Mouse (Mus musculus) bone marrow macrophage, adult 2 months (primary cell): ENCODE measurements around the gene Tsc22d1. TPM values are rescaled to one million over a fixed set of nuclear protein-coding genes. Genes with fewer than 3 reads are reported as not detected.

ENCODE experiments used
- H3K27ac ChIP-seq: 2 replicates; pipeline ENCODE4 v1.5.1; 2012; ENCODE audit warnings: low read depth, low read length; ENCODE audit not compliant: insufficient read depth
- H3K4me1 ChIP-seq: 2 replicates; pipeline ENCODE4 v1.6.1; 2012; ENCODE audit warnings: low read length; ENCODE audit not compliant: control insufficient read depth, insufficient read depth
- H3K4me3 ChIP-seq: 2 replicates; pipeline ENCODE4 v1.5.1; 2012; ENCODE audit warnings: mild to moderate bottlenecking, low read length, moderate library complexity; ENCODE audit not compliant: insufficient read depth
- CTCF ChIP-seq: IDR thresholded peaks from 2 replicates; pipeline ENCODE4 v1.5.1; 2012; ENCODE audit warnings: low read depth, mild to moderate bottlenecking, low read length, moderate library complexity
- POLR2A ChIP-seq: IDR thresholded peaks from 2 replicates; pipeline ENCODE4 v1.6.1; 2012; ENCODE audit warnings: mild to moderate bottlenecking, low read depth, low read length, borderline replicate concordance
- polyA plus RNA-seq: library from polyadenylated mRNA; stranded (reverse); fragments of >200 nt; gene quantifications from 2 replicates; pipeline ENCODE4 v1.2.4, GENCODE M21; 2012; ENCODE audit not compliant: missing spikeins, insufficient read depth, insufficient read length

The Tsc22d1 gene
- polyA plus RNA-seq, 1 experiment, result 32.1 TPM

- Histone ChIP-seq H3K4me3 (peak overlapping the region; percentile 81), H3K4me1 (peaks cover 29% of the 10 kb centered on the region), H3K27ac (peak overlapping the region; percentile 76)
- no peak for TF ChIP-seq CTCF
- TF ChIP-seq POLR2A, result no peak
These were observed 469 bp upstream of the Tsc22d1 start for GRCm38 (mm10) chr14:76414122-76414861.

DNA sequence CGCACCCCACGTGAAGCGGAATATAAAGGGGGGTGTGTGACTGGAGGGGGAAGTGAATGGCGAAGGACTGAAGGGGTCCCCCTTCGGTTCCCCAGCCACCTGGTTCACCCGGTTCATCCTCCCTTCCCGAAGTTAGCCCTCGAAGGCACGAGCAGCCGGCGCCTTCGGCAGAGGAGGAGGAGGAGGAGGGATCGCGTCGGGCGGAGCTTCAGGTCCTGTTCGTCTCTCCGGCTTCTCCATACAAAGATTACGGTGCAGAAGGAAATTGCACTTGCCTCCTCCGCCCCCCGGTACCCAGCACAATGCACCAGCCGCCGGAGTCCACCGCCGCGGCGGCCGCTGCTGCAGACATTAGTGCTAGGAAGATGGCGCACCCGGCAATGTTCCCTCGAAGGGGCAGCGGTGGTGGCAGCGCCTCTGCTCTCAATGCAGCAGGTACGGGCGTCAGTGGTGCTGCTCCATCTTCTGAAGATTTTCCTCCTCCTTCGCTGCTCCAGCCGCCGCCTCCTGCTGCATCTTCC is 1.1 kb downstream of the Tsc22d1 start:
- peaks cover 32% of the 10 kb centered on the region for H3K4me1 ChIP-seq
- peak overlapping the region; percentile 81 for H3K4me3 ChIP-seq
- TF ChIP-seq CTCF, result no peak
- no peak for TF ChIP-seq POLR2A
- peak overlapping the region; percentile 35; the same call in 1 of the 2 replicates for H3K27ac ChIP-seq

DNA sequence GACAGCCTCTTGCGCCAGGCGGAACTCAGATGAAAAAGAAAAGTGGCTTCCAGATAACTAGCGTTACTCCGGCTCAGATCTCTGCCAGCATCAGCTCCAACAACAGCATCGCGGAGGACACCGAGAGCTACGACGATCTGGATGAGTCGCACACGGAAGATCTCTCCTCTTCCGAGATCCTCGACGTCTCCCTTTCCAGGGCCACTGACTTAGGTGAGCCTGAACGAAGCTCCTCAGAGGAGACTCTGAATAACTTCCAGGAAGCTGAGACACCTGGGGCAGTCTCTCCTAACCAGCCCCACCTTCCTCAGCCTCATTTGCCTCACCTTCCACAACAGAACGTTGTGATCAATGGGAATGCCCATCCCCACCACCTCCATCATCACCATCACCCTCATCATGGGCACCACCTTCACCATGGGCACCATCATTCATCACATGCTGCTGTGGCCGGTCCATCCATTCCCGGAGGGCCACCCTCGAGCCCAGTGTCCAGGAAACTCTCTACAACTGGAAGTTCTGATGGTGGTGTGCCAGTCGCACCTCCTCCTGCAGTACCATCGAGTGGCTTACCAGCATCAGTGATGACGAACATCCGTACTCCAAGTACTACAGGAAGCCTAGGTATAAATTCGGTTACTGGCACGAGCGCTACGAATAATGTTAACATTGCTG is 1.7 kb downstream of the Tsc22d1 start:
- H3K4me3 ChIP-seq, result peak overlapping the region; percentile 81

DNA sequence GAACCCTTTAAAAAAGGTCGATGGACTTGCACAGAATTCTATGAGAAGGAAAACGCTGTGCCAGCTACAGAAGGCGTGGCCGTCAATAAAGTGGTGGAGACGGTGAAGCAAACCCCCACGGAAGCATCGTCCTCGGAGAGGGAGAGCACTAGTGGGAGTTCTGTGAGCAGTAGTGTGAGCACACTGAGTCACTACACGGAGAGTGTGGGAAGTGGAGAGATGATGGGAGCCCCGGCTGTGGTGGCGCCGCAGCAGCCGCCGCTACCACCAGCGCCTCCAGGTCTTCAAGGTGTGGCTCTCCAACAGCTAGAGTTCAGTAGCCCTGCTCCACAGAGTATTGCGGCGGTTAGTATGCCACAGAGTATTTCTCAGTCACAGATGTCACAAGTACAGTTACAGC is 2.6 kb downstream of the Tsc22d1 start:
- Histone ChIP-seq H3K4me3 (no peak overlapping the region), H3K27ac (no peak overlapping the region), H3K4me1 (peaks cover 22% of the 10 kb centered on the region)
- TF ChIP-seq POLR2A (no peak), CTCF (no peak)

More for the DNA sequence above, 1.7 kb downstream of the Tsc22d1 start:
- Histone ChIP-seq H3K27ac (no peak overlapping the region), H3K4me1 (peaks cover 30% of the 10 kb centered on the region)
- no peak for TF ChIP-seq CTCF
- TF ChIP-seq POLR2A, result no peak

DNA sequence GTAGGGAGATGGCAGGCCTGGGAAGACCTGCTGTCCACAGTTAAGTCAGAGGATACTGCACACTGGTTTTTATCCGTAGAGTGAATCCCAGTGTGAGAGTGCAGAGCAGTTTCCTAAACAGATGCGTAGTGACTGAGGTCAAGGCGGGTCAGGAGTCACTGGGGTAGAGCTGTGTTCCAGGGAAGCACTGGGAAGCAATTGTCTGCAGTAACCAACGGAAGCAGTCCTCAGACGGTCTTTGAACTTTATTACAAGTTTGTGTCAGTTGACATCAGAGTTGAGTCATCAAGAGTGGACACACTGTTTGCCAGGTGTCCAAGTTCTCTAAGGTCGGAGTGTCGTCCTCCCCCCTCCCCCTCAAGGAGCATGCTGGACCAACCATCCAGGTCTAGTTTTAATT is 6.0 kb downstream of the Tsc22d1 start:
- TF ChIP-seq POLR2A (no peak), CTCF (no peak)
- Histone ChIP-seq H3K4me3 (no peak overlapping the region), H3K4me1 (peaks cover 10% of the 10 kb centered on the region), H3K27ac (no peak overlapping the region)

DNA sequence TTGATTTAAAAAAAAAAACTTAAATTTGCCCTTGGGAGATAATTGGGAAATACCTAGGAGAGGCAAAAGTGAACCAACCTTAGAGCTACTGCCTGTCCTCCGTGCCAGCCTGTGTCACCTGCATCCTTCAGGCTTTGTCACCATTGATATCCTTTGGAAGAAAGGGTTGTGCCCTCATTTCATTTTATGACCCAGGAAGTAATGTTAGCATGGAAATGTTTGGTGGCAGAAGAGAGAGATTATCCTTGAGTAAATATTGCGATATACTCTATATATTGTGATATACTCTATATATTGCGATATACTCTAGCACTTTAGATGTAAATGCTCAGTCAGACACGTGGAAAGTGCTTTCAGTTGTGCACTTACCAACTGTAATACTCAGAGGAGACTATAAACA is 6.4 kb downstream of the Tsc22d1 start:
- Histone ChIP-seq H3K27ac (no peak overlapping the region), H3K4me3 (no peak overlapping the region), H3K4me1 (peaks cover 10% of the 10 kb centered on the region)
- TF ChIP-seq CTCF (no peak), POLR2A (no peak)

- H3K27ac ChIP-seq, result no peak overlapping the region
- no peak for TF ChIP-seq CTCF
- TF ChIP-seq POLR2A, result no peak
- peaks cover 25% of the 10 kb centered on the region for H3K4me1 ChIP-seq
- H3K4me3 ChIP-seq, result no peak overlapping the region
These were observed 10.7 kb downstream of the Tsc22d1 start for GRCm38 (mm10) chr14:76425422-76425821.

DNA sequence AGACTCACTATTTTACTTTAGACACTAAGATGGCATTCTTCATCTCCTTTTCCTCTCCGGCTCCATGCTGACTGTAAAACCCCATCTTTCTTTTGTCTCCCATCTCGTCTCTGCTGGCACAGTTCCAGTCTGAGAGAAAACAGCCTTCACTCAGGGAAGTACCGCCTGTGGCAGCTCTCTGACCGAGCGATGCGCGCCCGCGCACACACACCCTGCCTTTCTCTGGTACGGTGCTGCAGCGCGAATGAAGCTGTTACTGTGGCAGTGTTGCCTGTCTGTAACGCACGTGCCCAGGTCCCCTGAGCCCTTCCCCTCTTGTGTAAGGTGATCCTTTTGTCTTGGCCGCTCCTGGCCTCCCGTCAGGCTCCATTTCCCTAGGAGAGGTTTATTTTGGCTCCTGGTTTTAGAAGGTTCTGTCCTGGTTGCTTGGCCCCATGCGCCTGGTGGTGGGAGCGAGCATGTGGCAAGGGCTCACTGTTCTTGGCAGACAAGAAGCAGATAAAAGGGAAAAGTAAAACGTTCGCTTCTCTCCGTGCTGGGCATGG is 11.3 kb downstream of the Tsc22d1 start:
- TF ChIP-seq POLR2A (no peak), CTCF (no peak)
- Histone ChIP-seq H3K4me1 (peaks cover 20% of the 10 kb centered on the region), H3K27ac (no peak overlapping the region), H3K4me3 (no peak overlapping the region)

GRCm38 (mm10) chr14:76428855-76429254 is 14.1 kb downstream of the Tsc22d1 start:
- Histone ChIP-seq H3K4me3 (no peak overlapping the region), H3K27ac (peak overlapping the region; percentile 65), H3K4me1 (peaks cover 20% of the 10 kb centered on the region)
- no peak for TF ChIP-seq CTCF
- no peak for TF ChIP-seq POLR2A

- Histone ChIP-seq H3K27ac (no peak overlapping the region), H3K4me1 (peaks cover 21% of the 10 kb centered on the region), H3K4me3 (no peak overlapping the region)
- TF ChIP-seq POLR2A (no peak), CTCF (no peak)
These were observed 17.2 kb downstream of the Tsc22d1 start for GRCm38 (mm10) chr14:76431918-76432317.
